Mouse (Mus musculus) heart, postnatal 10 days (tissue): ENCODE measurements around the gene Ggt6. TPM values are rescaled to one million over a fixed set of nuclear protein-coding genes. Genes with fewer than 3 reads are reported as not detected.
A peak's percentile ranks its signal among the peaks of the same experiment; 100 is the strongest.
"Not testable (repeated sequence)": the region's sequence is repeated elsewhere in the genome, so short reads cannot be mapped to it uniquely, and the experiment has no call there.

Source experiments
- DNase-seq, 2 experiments: peaks; one replicate each; pipeline ENCODE4 v3.0.0; 2021
- intact Hi-C: fragments of 180-260 bp; cut with DNase I; formaldehyde crosslinking; loops from one replicate; pipeline ENCODE4 v1.15.1; 2025
- total RNA-seq, 2 experiments: library from RNA; stranded (reverse); gene quantifications; 2 replicates each; pipeline ENCODE4 v1.2.3; 2021

The Ggt6 gene
- total RNA-seq, 2 experiments from 2014 or later: not detected

- intact Hi-C loops: no loop called here
- DNase-seq: peak; percentile 66
Measured at GRCm38 (mm10) chr11:72435694-72436045, 344 bp downstream of the Ggt6 start.

- peak; percentile 60 to 67 for DNase-seq
- intact Hi-C loops: no loop called here
Measured at GRCm38 (mm10) chr11:72436271-72436670, 945 bp downstream of the Ggt6 start.

GRCm38 (mm10) chr11:72436756-72437650 lies 1.7 kb downstream of the Ggt6 start:
- intact Hi-C loops: no loop called here
- no peak for DNase-seq

GRCm38 (mm10) chr11:72438411-72438810 lies 3.1 kb downstream of the Ggt6 start:
- no peak for DNase-seq
- intact Hi-C loops: no loop called here

- DNase-seq, intact Hi-C loops: not testable (repeated sequence)
Measured at GRCm38 (mm10) chr11:72440597-72440964, 5.3 kb downstream of the Ggt6 start.

GRCm38 (mm10) chr11:72440965-72441664 lies 5.8 kb downstream of the Ggt6 start, which contains the start of gene Mybbp1a:
Mybbp1a (plus strand) TSS chr11:72441355.
- peak; percentile 99 to 100 for DNase-seq
- intact Hi-C loops: no loop called here

GRCm38 (mm10) chr11:72446311-72447105 lies 11.2 kb downstream of the Ggt6 start:
- peak in 1 of 2 experiments; percentile 59 for DNase-seq
- intact Hi-C loops: loop anchor here (5.0 kb wide), 1 partner anchor 116 kb away; no protein-coding TSS in a partner anchor

GRCm38 (mm10) chr11:72447475-72447874 lies 12.1 kb downstream of the Ggt6 start:
- intact Hi-C loops: loop anchor here (5.0 kb wide), 1 partner anchor 115 kb away; no protein-coding TSS in a partner anchor
- DNase-seq: no peak

GRCm38 (mm10) chr11:72452140-72452665 lies 16.9 kb downstream of the Ggt6 start:
- intact Hi-C loops: no loop called here
- DNase-seq: no peak

GRCm38 (mm10) chr11:72453105-72453953 lies 18.0 kb downstream of the Ggt6 start:
- no peak for DNase-seq
- intact Hi-C loops: no loop called here

- intact Hi-C loops: loop anchor here (2.0 kb wide), 1 partner anchor 33 kb away; the partner anchor contains the start of gene Spns2
- DNase-seq: no peak
Measured at GRCm38 (mm10) chr11:72455694-72456093, 20.4 kb downstream of the Ggt6 start.

- intact Hi-C loops: loop anchor here (2.0 kb wide), 1 partner anchor 31 kb away; the partner anchor contains the start of gene Spns2
- DNase-seq: peak; percentile 67 to 72
Measured at GRCm38 (mm10) chr11:72457995-72458496, 22.7 kb downstream of the Ggt6 start.

- DNase-seq: no peak
- intact Hi-C loops: no loop called here
Measured at GRCm38 (mm10) chr11:72458502-72458901, 23.2 kb downstream of the Ggt6 start.

- peak in 1 of 2 experiments; percentile 58 for DNase-seq
- intact Hi-C loops: no loop called here
Measured at GRCm38 (mm10) chr11:72461500-72461981, 26.2 kb downstream of the Ggt6 start.

- DNase-seq: no peak
- intact Hi-C loops: no loop called here
Measured at GRCm38 (mm10) chr11:72464821-72465220, 29.5 kb downstream of the Ggt6 start.

- intact Hi-C loops: no loop called here
- DNase-seq: no peak
Measured at GRCm38 (mm10) chr11:72465978-72466693, 30.8 kb downstream of the Ggt6 start.

GRCm38 (mm10) chr11:72466694-72467507 lies 31.6 kb downstream of the Ggt6 start:
- intact Hi-C loops: no loop called here
- DNase-seq: peak; percentile 51

- intact Hi-C loops: no loop called here
- no peak for DNase-seq
Measured at GRCm38 (mm10) chr11:72468525-72468924, 33.2 kb downstream of the Ggt6 start.
